Mouse (Mus musculus): Measurements from ENCODE around the gene Arhgef38. TPM values are rescaled to one million over a fixed set of nuclear protein-coding genes. Genes with fewer than 3 reads are reported as not detected.
A peak's percentile ranks its signal among the peaks of the same experiment; 100 is the strongest.

The Arhgef38 gene
- polyA plus RNA-seq, 1 experiment from 2014 or later, result 0.04 TPM

DNA sequence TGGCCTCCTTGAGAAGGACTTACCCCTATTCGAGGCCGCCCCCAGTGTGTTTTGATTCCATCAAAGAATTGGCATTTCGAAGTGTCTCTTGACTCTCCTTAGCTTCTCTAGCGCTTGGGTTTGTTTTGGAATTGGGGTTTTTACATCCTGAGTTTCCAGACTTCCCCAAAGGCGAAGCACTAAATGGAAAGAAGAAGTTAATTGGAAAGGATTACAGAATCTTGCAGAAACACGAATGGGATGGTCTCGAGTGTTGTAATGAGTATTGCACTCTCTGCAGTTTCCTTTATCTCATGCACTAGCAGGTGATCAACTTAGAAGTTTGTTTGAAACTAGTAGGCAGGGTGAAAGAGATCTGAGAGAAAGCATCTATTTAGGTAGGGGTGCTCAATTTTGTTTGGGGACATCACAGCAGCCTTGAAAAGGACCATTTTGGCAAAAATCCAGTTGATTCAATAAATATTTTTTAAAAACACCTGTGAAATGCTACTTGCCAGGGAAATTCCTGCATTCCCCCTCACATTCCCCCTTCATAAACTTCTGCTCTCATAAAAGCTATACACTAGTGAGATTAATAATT is 142.4 kb downstream of the Arhgef38 start:
- DNase-seq (ENCODE audit: low spot score), result no peak

DNA sequence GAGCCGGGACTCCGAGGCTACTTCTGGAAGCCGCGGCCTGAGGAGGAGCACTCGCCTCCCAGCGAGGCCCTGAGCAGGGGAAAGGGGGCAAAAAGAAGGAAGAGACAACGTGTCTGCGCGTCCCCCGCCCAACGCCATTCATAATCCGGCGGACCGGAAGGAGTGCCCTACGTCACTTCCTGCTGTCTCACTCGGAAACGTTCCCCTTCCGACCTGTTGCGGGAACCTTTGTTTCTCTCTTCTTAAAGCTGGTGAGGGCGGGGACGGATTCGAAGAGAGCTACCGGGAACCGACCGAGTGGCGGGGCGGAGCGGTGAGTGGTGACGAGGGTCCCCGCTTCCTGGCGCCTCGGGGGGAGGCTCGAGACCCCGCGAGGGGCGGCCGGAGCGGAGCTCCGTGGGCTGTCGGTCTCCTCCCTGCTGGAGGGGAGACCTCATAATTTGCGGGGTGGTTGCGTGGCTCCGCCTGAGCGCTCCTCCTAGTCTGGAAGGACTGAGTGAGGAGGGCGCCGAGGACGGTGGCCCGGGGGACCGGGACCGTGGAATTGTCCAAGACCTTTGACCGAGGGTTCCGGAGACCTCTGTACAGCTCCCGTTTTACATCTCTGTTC is 143.0 kb downstream of the Arhgef38 start, which contains the start of the genes Ints12 and Gstcd:
Gene Ints12 (plus strand): TSS at position 177 of the 610 bp plus-strand sequence.
Gene Gstcd (minus strand): TSS at position 370 of the 610 bp plus-strand sequence.
- DNase-seq (ENCODE audit: low spot score), result peak; percentile 97

GRCm38 (mm10) chr3:133091121-133091663 is 143.6 kb downstream of the Arhgef38 start:
- no peak for DNase-seq (ENCODE audit: low spot score)

GRCm38 (mm10) chr3:133090247-133091120 is 144.3 kb downstream of the Arhgef38 start:
- no peak for DNase-seq (ENCODE audit: low spot score)

DNA sequence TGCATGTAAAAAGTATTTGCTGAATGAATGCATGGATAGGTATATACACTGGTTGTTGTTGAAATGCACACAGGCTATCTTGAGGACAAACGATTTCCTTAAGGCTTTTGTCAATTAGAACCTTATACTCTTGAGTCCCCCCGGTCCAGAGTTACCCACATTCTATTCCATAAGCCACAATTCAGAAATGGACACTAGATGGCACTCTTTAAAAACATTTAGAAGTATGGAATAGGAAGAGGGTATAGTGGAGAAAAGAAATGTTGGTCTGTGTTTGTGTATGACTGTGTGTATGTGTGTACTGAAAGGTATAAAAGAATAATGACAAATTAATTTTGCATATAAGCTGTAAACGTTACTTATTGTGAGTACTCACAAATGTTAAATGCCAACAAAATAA is 148.9 kb downstream of the Arhgef38 start:
- peak; percentile 62 for DNase-seq (ENCODE audit: low spot score)

DNA sequence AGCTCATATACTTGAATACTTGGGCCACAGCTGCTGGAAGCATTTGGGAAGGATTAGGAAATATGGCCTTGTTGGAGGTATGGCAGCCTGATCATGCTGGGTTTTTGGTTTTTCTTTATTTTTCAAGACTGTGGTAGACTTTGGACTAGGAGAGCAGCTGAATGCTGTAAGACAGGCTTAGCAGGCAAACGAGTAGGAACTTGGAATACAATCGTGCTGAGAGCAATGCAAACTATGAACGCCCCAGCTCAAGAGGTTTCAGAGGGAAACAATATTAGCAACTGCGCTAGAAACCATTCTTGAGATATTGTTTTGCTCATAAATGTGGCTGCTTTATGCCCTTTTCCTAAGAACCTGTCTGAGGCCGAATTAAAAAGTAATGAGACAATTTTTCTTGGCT is 152.0 kb downstream of the Arhgef38 start:
- DNase-seq (ENCODE audit: low spot score), result no peak

- DNase-seq (ENCODE audit: low spot score), result no peak
These were observed 159.2 kb downstream of the Arhgef38 start for GRCm38 (mm10) chr3:133075560-133075959.

Other genes starting within 250 kb of the Arhgef38 start
- 24.1 TPM in 2 replicates for gene Ints12, start 143.1 kb downstream of the Arhgef38 start, polyA plus RNA-seq (2015; fragmentation: Nextera tagmentation; extraction: Ambion mirVana)
- gene Gstcd, start 142.9 kb downstream of the Arhgef38 start, polyA plus RNA-seq (2015; fragmentation: Nextera tagmentation; extraction: Ambion mirVana), result 5.8 and 8.4 TPM in 2 replicates
- gene Ppa2, start 75.2 kb upstream of the Arhgef38 start, polyA plus RNA-seq (2015; fragmentation: Nextera tagmentation; extraction: Ambion mirVana), result 79.3 and 87.2 TPM in 2 replicates